Mouse (Mus musculus): ENCODE results near the gene Parn.
"Not testable (repeated sequence)": the region's sequence is repeated elsewhere in the genome, so short reads cannot be mapped to it uniquely, and the experiment has no call there.

Gene Parn

GRCm38 (mm10) chr16:13667878-13668343 is at the start of gene Parn:
Gene Parn, minus strand, starts transcription at chr16:13668170.
- in situ Hi-C loops (cut with MboI, MseI) = loop anchor here (10.0 kb wide), 1 partner anchor 1753 kb away; no protein-coding TSS in a partner anchor

GRCm38 (mm10) chr16:13716821-13717553 is 49.0 kb upstream of the Parn start:
- in situ Hi-C loops (cut with MboI, MseI) = no loop called here

DNA sequence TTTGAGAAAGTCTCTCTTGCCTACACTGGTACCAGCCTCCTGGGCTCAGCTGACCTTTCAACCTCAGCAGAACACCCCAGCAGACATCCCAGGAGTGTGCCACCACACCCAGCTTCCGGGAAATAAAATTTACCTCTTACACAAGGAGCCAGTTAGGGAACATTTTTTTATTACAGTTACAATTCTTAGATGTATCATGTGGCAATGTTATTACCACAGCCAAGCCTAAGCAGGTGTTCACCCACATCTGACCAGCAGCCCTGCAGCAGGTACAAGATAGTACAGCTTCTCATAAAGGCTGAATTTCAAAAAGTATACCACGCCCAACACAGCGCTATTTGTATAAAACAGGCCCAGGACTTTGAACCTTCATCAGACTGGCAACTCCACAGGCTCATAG is 46.9 kb upstream of the Parn start:
- in situ Hi-C loops (cut with MboI, MseI) = no loop called here

GRCm38 (mm10) chr16:13704676-13705075 is 36.7 kb upstream of the Parn start:
- in situ Hi-C loops (cut with MboI, MseI) = no loop called here

DNA sequence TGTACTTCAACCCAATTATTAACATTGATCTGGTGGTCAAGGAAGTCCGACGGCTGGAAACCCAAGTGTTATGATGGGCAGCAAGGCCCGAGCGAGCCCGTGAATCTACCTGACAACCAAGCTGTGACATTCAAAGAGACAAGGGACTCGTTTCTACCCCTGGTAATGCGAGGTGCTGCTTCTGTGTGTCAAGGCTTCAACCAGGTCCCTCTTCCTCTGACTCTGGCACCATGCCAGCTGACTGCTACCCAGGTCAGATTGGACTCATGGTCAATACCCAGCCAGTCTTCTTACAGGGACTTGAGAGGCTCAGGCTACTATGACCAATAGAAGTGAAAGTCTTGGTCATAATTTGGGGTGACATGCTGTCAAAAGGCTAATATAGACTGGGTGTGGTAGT is 34.2 kb upstream of the Parn start:
- in situ Hi-C loops (cut with MboI, MseI) = no loop called here

DNA sequence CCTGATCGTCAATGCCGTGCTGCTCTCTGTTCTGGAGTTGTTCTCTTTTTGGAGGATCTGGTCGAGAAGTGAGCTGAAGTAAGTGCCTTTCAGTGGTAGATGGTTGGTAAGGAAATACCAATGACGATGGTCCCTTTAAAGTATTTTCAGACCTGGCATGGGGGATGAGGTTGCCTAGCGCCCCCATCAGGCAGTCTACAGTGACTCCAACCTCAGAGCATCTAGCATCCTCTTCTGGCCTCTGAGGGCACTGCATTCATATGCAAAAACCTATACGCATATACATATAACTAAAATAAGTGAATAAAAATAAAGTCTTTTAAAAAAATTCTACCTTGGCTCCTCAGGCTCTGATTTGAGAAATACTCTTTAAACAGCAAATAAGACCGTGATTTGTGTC is 31.0 kb upstream of the Parn start:
- in situ Hi-C loops (cut with MboI, MseI) = no loop called here

- in situ Hi-C loops (cut with MboI, MseI) = loop anchor here (5.0 kb wide), 1 partner anchor 484 kb away; the partner anchor contains the start of genes Marf1 and Nde1
Observed at GRCm38 (mm10) chr16:13678601-13679319, 10.8 kb upstream of the Parn start.

DNA sequence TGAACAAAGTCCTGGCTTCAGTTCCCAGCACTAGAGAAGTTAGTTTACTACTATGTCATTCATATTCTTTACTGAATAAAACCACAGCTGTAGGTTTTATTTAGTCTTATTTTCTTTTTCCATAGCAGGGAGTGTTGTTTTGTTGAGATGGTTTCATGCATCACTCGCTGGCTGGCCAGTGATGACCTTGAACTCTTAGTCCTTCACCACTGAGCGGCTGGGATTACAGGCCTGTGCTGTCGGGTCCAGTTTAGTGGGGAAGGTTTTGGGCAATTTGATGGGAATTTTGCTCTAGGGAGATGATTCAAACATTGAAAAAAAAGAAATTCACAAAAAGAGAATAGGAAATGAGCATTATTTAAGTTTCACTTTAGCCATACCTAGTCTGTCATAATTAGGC is 6.5 kb upstream of the Parn start:
- in situ Hi-C loops (cut with MboI, MseI) = no loop called here

GRCm38 (mm10) chr16:13673114-13673513 is 5.1 kb upstream of the Parn start:
- in situ Hi-C loops (cut with MboI, MseI) = no loop called here

- in situ Hi-C loops (cut with MboI, MseI) = no loop called here
Observed at GRCm38 (mm10) chr16:13672386-13672898, 4.5 kb upstream of the Parn start.

DNA sequence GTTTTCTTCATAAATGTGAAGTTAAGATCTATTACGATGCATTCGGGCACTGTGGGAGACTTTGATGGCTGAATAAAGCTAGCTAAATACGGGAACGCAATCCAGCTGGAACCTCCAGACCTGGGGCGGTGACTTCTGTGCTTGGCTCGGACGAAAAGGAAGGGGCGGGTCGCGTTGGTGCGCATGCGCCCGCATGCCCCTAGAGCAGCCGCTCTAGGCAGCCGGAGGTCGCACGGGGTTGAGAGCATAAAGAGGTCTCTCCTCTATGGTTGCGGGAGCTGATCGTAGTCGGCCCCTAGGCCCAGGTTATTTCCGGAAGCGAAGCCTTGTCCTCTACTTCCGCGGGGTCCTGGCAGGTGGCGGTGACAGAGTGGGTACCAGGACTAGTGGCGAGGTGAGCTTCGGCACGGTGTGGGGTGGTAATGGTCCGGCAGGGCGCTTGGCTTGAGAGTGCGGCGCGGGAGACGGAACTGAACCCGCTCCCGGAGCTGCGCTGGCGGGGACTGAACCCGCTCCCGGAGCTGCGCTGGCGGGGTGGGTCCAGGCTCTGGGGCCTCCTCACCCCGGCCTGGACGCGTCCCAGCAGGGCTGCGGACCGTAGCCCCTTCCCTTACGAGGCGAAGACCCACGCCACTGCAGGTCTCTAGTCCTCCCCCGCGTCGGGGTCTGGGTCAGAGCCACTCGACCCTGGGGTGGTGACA is 3.9 kb upstream of the Parn start, which contains the start of the genes Bfar and 3110001I22Rik:
TSS of gene Bfar (plus strand) at position 174 of the 701 bp plus-strand sequence.
TSS of gene 3110001I22Rik (plus strand) at position 245 of the 701 bp plus-strand sequence.
- in situ Hi-C loops (cut with MboI, MseI) = no loop called here

GRCm38 (mm10) chr16:13670896-13671295 is 2.9 kb upstream of the Parn start:
- in situ Hi-C loops (cut with MboI, MseI) = not testable (repeated sequence)

DNA sequence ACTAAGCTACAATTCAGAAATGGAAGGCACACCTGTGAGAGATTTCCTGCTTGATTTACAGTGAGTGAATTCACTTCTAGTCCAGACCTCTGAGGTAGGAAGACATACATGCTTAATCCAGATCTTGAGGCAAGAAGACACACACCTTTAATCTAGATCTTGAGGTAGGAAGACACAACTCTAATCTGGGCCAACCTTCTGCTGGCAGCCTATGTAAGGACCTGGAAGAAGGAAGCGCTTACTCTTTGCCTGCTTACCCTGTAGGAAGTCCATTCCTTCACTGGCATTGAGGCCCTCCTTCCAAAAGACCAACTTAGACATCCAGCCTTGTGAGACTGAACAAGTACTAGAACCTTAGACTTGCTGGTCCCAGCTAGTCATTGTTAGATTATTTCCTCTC is 1.3 kb upstream of the Parn start:
- in situ Hi-C loops (cut with MboI, MseI) = loop anchor here (10.0 kb wide), 1 partner anchor 1754 kb away; no protein-coding TSS in a partner anchor

GRCm38 (mm10) chr16:13668402-13669108 is 585 bp upstream of the Parn start:
- in situ Hi-C loops (cut with MboI, MseI) = loop anchor here (10.0 kb wide), 1 partner anchor 1754 kb away; no protein-coding TSS in a partner anchor

GRCm38 (mm10) chr16:13660736-13661135 is 7.2 kb downstream of the Parn start:
- in situ Hi-C loops (cut with MboI, MseI) = loop anchor here (10.0 kb wide), 1 partner anchor 1746 kb away; no protein-coding TSS in a partner anchor

DNA sequence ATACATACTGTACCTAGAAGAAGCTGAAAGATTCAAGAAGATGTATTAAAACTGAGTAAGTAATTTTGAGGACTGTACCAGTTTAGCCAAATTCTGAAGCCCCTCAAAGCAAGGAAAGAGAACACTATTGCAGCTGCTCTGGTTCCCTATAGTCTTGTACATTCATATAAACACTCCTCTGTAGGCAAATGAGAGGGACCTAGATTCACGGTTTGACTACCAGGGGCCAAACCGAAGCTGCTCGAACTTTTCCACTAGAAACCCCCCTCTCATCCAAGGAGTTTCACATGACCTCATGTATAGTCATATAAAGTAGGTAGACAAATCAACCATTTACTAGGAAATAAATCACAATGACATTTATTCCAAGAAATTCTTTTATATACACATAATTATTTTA is 9.1 kb downstream of the Parn start:
- in situ Hi-C loops (cut with MboI, MseI) = no loop called here

DNA sequence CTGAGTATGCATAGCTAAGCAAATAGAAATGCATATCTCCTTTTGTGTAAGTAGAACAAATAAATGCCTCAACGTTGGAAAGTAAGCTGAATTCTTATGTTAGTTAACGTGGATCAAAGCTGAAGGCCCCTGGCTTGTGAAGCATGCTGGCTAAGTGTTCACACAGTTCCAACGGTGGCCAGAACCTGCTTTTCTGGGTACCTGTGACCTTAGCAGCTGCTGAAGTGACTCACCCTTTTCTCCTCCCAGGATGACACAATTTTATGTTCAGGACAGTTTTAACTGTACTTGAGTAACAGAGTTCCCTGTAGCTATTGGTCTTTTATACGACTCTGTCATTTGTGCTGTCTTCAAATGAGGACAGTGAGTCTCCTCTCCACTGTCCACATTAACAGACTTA is 22.0 kb downstream of the Parn start:
- in situ Hi-C loops (cut with MboI, MseI) = no loop called here

- in situ Hi-C loops (cut with MboI, MseI) = no loop called here
Observed at GRCm38 (mm10) chr16:13644474-13644873, 23.5 kb downstream of the Parn start.

- in situ Hi-C loops (cut with MboI, MseI) = no loop called here
Observed at GRCm38 (mm10) chr16:13640064-13640463, 27.9 kb downstream of the Parn start.

DNA sequence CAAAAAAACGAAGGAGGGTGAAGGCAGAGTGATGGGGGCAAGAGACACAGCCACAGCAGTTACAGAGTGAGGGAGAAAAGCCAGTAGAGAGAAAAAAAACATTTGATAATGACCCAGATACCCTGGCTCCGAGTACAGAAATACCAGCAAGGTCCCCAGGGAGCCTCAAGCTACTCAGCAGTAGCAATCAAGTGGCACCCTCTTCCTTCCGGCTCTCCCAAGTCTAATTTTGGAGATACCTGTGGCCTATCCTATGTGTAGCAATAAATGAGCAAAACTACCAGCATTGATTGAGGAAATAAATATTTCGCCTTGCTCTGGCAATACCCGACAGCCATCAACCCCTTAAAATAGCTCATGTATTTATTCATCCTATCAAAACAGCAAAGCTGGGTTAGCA is 28.5 kb downstream of the Parn start:
- in situ Hi-C loops (cut with MboI, MseI) = no loop called here

- in situ Hi-C loops (cut with MboI, MseI) = not testable (repeated sequence)
Observed at GRCm38 (mm10) chr16:13638198-13638597, 29.8 kb downstream of the Parn start.

Measured in T-helper 2 cell (primary cell).